ENCODE assay signal across 8 mouse cellular contexts in genomic region chr10:78779527-78779926, GRCm38 (mm10). TPM values are rescaled to one million over a fixed set of nuclear protein-coding genes. Genes with fewer than 3 reads are reported as not detected.
DNase-seq lines count a peak whose midpoint lies in the region; ATAC-seq lines count a peak whose summit lies in the region.

No protein-coding gene starts in this region.

- no peak for ATAC-seq in heart, embryonic 14.5 days (ENCODE audit: insufficient number of reproducible peaks, insufficient read depth, low FRiP score, low read depth)
- peak; percentile 20 for ATAC-seq in forebrain, embryonic 15.5 days (replicated peaks)
- ATAC-seq in liver, embryonic 16.5 days (ENCODE audit: low read depth) = no peak

- H3K4me3 ChIP-seq in heart, embryonic 14.5 days (ENCODE audit: control insufficient read depth in 1 of 2, insufficient read depth in 1 of 2, low read depth in 1 of 2, low read length in 2 of 2) = peak overlapping the region; percentile 52 to 53
- H3K4me3 ChIP-seq in forebrain, embryonic 15.5 days = peak overlapping the region; percentile 55
- H3K4me3 ChIP-seq in liver, embryonic 16.5 days (ENCODE audit: low read depth, low read length) = no peak overlapping the region; the same call in 1 of the 2 replicates

- H3K27ac ChIP-seq in heart, embryonic 14.5 days (replicated peaks in 1 of 2; ENCODE audit: control insufficient read depth in 1 of 2, insufficient read depth in 1 of 2, low read depth in 2 of 2, low read length in 2 of 2) = no peak overlapping the region
- H3K27ac ChIP-seq in forebrain, embryonic 15.5 days (replicated peaks) = no peak overlapping the region
- no peak overlapping the region for H3K27ac ChIP-seq in liver, embryonic 16.5 days (ENCODE audit: low read length)

- peak overlapping the region; percentile 57 for H3K9ac ChIP-seq in heart, embryonic 14.5 days (ENCODE audit: low read length)
- H3K9ac ChIP-seq in forebrain, embryonic 15.5 days (replicated peaks) = peak overlapping the region; percentile 60
- no peak overlapping the region for H3K9ac ChIP-seq in liver, embryonic 16.5 days (ENCODE audit: low read depth, low read length)

- H3K27me3 ChIP-seq in heart, embryonic 14.5 days (ENCODE audit: control insufficient read depth, insufficient read depth, low read length) = 0 out of 2 replicates have a peak, but pooled peaks cover 5% of the 10 kb centered on the region
- H3K27me3 ChIP-seq in forebrain, embryonic 15.5 days = no peaks in the 10 kb centered on the region
- H3K27me3 ChIP-seq in liver, embryonic 16.5 days (ENCODE audit: control insufficient read depth, insufficient read depth, low read depth, low read length) = peaks cover 18% of the 10 kb centered on the region

- no peaks in the 10 kb centered on the region for H3K36me3 ChIP-seq in heart, embryonic 14.5 days (ENCODE audit: control insufficient read depth, insufficient read depth, low read length)
- H3K36me3 ChIP-seq in forebrain, embryonic 15.5 days = no peaks in the 10 kb centered on the region
- H3K36me3 ChIP-seq in liver, embryonic 16.5 days (ENCODE audit: control insufficient read depth, insufficient read depth) = no peaks in the 10 kb centered on the region

- no peaks in the 10 kb centered on the region for H3K4me1 ChIP-seq in heart, embryonic 14.5 days (ENCODE audit: control insufficient read depth in 2 of 2, insufficient read depth in 2 of 2, low read length in 2 of 2)
- H3K4me1 ChIP-seq in forebrain, embryonic 15.5 days = peaks cover 12% of the 10 kb centered on the region
- no peaks in the 10 kb centered on the region for H3K4me1 ChIP-seq in liver, embryonic 16.5 days (ENCODE audit: control insufficient read depth, low read depth, low read length)

- no peaks in the 10 kb centered on the region for H3K9me3 ChIP-seq in heart, embryonic 14.5 days (ENCODE audit: control insufficient read depth, low read length)
- no peaks in the 10 kb centered on the region for H3K9me3 ChIP-seq in forebrain, embryonic 15.5 days
- H3K9me3 ChIP-seq in liver, embryonic 16.5 days (replicated peaks; ENCODE audit: control insufficient read depth, low read length) = no peaks in the 10 kb centered on the region

- H3K4me2 ChIP-seq in heart, embryonic 14.5 days (ENCODE audit: low read length) = peak overlapping the region; percentile 91
- peak overlapping the region; percentile 95 for H3K4me2 ChIP-seq in forebrain, embryonic 15.5 days (replicated peaks)
- H3K4me2 ChIP-seq in liver, embryonic 16.5 days (ENCODE audit: low read depth, low read length) = peak overlapping the region; percentile 58; the same call in 1 of the 2 replicates

- no peak for DNase-seq in heart, adult 9 months (ENCODE audit: low spot score in 2 of 2)
- peak; percentile 66 for DNase-seq in brain, adult 2 months (ENCODE audit: low read depth, low spot score)
- no peak for DNase-seq in B cell, adult 2 months
- no peak for DNase-seq in retina, embryonic 14.5 days (ENCODE audit: low spot score)
- DNase-seq in c-Kit-positive CD71-positive TER-119-positive erythroid progenitor cells, embryonic 14.5 days (ENCODE audit: low spot score) = no peak

- WGBS in heart, embryonic 14.5 days = 65% methylated on average over 9 of the region's 9 CpGs
- 60% methylated on average over 9 of the region's 9 CpGs for WGBS in forebrain, embryonic 15.5 days
- WGBS in liver, embryonic 16.5 days (ENCODE audit: insufficient replicate concordance) = 49% methylated on average over 9 of the region's 9 CpGs

RNA-seq across cellular contexts. Expression of gene Slc1a6, which starts 0.8 kb away (rescaled TPM):
- polyA plus RNA-seq in heart, embryonic 14.5 days (2014; fragmentation: Nextera tagmentation; extraction: Ambion mirVana) = 0.12 and 0.16 TPM in 2 replicates
- 4.4 and 4.8 TPM in 2 replicates for polyA plus RNA-seq in forebrain, embryonic 15.5 days (2015; fragmentation: Nextera tagmentation; extraction: Ambion mirVana)
- polyA plus RNA-seq in liver, embryonic 16.5 days (2015; fragmentation: Nextera tagmentation; extraction: Ambion mirVana) = 0.22 and 0.26 TPM in 2 replicates

RNA-seq across cellular contexts. Expression of gene Ccdc105, which starts 26.7 kb away (rescaled TPM):
- not detected in 2 replicates for polyA plus RNA-seq in heart, embryonic 14.5 days (2014; fragmentation: Nextera tagmentation; extraction: Ambion mirVana)
- polyA plus RNA-seq in forebrain, embryonic 15.5 days (2015; fragmentation: Nextera tagmentation; extraction: Ambion mirVana) = 0.10 and 0.18 TPM in 2 replicates
- polyA plus RNA-seq in liver, embryonic 16.5 days (2015; fragmentation: Nextera tagmentation; extraction: Ambion mirVana) = not detected in 2 replicates
